Mouse (Mus musculus) olfactory bulb, adult 2 months (tissue): ENCODE results near the gene A230050P20Rik.

Experiments used
- CTCF ChIP-seq: fragments of 200-500 bp; IDR thresholded peaks from 2 replicates; pipeline ENCODE4 v1.5.1; 2012; ENCODE audit warnings: low read depth, mild to moderate bottlenecking, low read length, moderate library complexity; ENCODE audit not compliant: insufficient read depth
- POLR2A ChIP-seq: fragments of 200-500 bp; IDR thresholded peaks from 2 replicates; pipeline ENCODE4 v1.6.1; 2012; ENCODE audit warnings: mild to moderate bottlenecking, low read depth, low read length, moderate library complexity; ENCODE audit not compliant: insufficient read depth

DNA sequence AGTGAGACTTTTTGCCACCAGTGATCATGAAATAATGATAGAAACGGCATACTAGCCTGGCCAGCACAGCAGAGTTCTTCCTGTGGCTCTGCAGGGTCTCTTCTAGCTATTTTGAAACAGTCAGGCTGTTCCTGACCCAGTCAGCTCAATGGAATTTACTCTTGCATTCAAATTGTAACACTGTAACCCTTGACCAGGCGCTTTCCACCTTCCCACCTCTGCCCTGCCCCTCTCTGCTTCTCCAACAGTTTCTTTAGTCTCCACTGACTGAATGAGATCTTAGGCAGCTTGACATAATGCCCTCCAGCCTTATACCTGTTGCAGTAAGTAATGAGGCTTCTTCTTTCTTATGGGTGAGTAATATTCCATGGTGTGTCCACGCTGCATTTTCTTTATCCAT lies 1.6 kb upstream of the A230050P20Rik start:
- TF ChIP-seq CTCF, result no peak
- TF ChIP-seq POLR2A, result no peak
